Mouse (Mus musculus) embryonic facial prominence, embryonic 11.5 days (tissue): ENCODE measurements around the gene Ppox. TPM values are rescaled to one million over a fixed set of nuclear protein-coding genes. Genes with fewer than 3 reads are reported as not detected.

Experiments used
- ATAC-seq: fragments of 200-750 bp; cut with Nextera tagmentation; replicated peaks from 2 replicates; pipeline ENCODE4 v1.8.0; 2017; ENCODE audit warnings: low read depth; ENCODE audit not compliant: insufficient number of reproducible peaks, low FRiP score, low TSS enrichment
- DNase-seq: peaks from one replicate; pipeline ENCODE4 v3.0.0-alpha.2; 2015; ENCODE audit warnings: low spot score
- H3K27ac ChIP-seq: fragments of 300-500 bp; sonication (generic); replicated peaks from 2 replicates; pipeline ENCODE4 v1.5.1; 2014; ENCODE audit warnings: mild to moderate bottlenecking, low read depth, low read length, control low read depth
- H3K27me3 ChIP-seq: fragments of 300-500 bp; sonication (generic); 2 replicates; pipeline ENCODE4 v1.6.1; 2014; ENCODE audit warnings: mild to moderate bottlenecking, low read length, moderate library complexity, mixed read lengths; ENCODE audit not compliant: control insufficient read depth, insufficient read depth
- H3K36me3 ChIP-seq: fragments of 300-500 bp; sonication (generic); replicated peaks from 2 replicates; pipeline ENCODE4 v1.6.1; 2014; ENCODE audit warnings: low read depth, mild to moderate bottlenecking, low read length, moderate library complexity, mixed read lengths; ENCODE audit not compliant: control insufficient read depth, insufficient read depth
- H3K4me1 ChIP-seq: fragments of 300-500 bp; sonication (generic); 2 replicates; pipeline ENCODE4 v1.6.1; 2014; ENCODE audit warnings: low read length, mixed read lengths; ENCODE audit not compliant: control insufficient read depth, insufficient read depth
- H3K4me2 ChIP-seq: fragments of 300-500 bp; sonication (generic); 2 replicates; pipeline ENCODE4 v1.6.1; 2014; ENCODE audit warnings: low read depth, mild to moderate bottlenecking, control low read depth, low read length, moderate library complexity
- H3K4me3 ChIP-seq: fragments of 300-500 bp; sonication (generic); 2 replicates; pipeline ENCODE4 v1.5.1; 2014; ENCODE audit warnings: low read depth, low read length, control low read depth
- H3K9ac ChIP-seq: fragments of 300-500 bp; sonication (generic); replicated peaks from 2 replicates; pipeline ENCODE4 v1.6.1; 2014; ENCODE audit warnings: mild to moderate bottlenecking, control low read depth, low read length
- H3K9me3 ChIP-seq: fragments of 300-500 bp; sonication (generic); replicated peaks from 2 replicates; pipeline ENCODE4 v1.6.1; 2016; ENCODE audit warnings: mild to moderate bottlenecking, low read length, inconsistent platforms, mixed read lengths; ENCODE audit not compliant: control insufficient read depth
- WGBS: fragments of 180-500 bp; shearing (Covaris S2); extraction: QIAGEN DNeasy Blood & Tissue Kit; methylation state at CpG from one replicate; pipeline ENCODE4 v1.1.7; 2014; 5-methylcytosine and 5-hydroxymethylcytosine counted together
- polyA plus RNA-seq: library from polyadenylated mRNA; unstranded; fragments of >200 nt; fragmentation: Nextera tagmentation; extraction: Ambion mirVana; gene quantifications from 2 replicates; pipeline ENCODE4 v1.2.1, GENCODE M21; 2014

The Ppox gene
- polyA plus RNA-seq, 1 experiment from 2014 or later, result 58.3 TPM

- peaks cover 15% of the 10 kb centered on the region; the same call in 1 of the 2 replicates for H3K36me3 ChIP-seq
Observed at GRCm38 (mm10) chr1:171232800-171233730, 47.9 kb downstream of the Ppox start.

GRCm38 (mm10) chr1:171232348-171232747, 48.6 kb downstream of the Ppox start:
- H3K9me3 ChIP-seq, result no peaks in the 10 kb centered on the region
- peaks cover 13% of the 10 kb centered on the region; the same call in 1 of the 2 replicates for H3K36me3 ChIP-seq
- no peak overlapping the region for H3K27ac ChIP-seq
- ATAC-seq (no peak), DNase-seq (no peak)
- H3K27me3 ChIP-seq, result no peaks in the 10 kb centered on the region
- WGBS, result 87% methylated on average over 5 of the region's 5 CpGs
- H3K4me2 ChIP-seq, result no peak overlapping the region
- H3K9ac ChIP-seq, result no peak overlapping the region
- no peaks in the 10 kb centered on the region for H3K4me1 ChIP-seq
- H3K4me3 ChIP-seq, result no peak overlapping the region

More at GRCm38 (mm10) chr1:171232800-171233730, 47.9 kb downstream of the Ppox start:
- Histone ChIP-seq H3K27ac (no peak overlapping the region), H3K4me1 (no peaks in the 10 kb centered on the region), H3K27me3 (no peaks in the 10 kb centered on the region), H3K9me3 (no peaks in the 10 kb centered on the region), H3K4me2 (no peak overlapping the region), H3K4me3 (no peak overlapping the region), H3K9ac (no peak overlapping the region)
- WGBS, result 89% methylated on average over 12 of the region's 12 CpGs
- no peak for DNase-seq
- ATAC-seq, result no peak

DNA sequence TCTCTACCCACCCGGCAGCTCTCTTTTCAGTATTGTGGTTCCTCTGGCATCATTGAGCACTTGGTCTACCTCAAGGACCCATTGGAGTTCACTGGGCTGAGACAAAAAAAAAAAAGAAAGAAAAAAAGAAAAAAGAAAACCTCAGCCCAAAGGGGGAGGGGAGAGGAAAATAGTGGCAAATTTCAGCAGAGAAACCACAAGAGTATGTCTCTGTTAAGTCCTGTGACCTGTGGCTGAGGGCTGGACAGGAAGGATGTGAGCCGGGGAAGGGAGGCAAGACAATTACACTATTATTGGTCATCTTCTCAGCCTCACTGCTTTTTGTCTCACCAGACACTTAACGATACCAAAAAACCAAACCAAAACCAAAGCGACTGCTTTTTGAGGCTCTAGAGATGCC, 49.1 kb downstream of the Ppox start:
- Histone ChIP-seq H3K27ac (no peak overlapping the region), H3K27me3 (no peaks in the 10 kb centered on the region), H3K4me1 (no peaks in the 10 kb centered on the region), H3K4me3 (no peak overlapping the region), H3K4me2 (no peak overlapping the region), H3K9ac (no peak overlapping the region), H3K9me3 (no peaks in the 10 kb centered on the region), H3K36me3 (peaks cover 13% of the 10 kb centered on the region; the same call in 1 of the 2 replicates)
- no peak for DNase-seq
- WGBS, result 40% methylated on average over 4 of the region's 4 CpGs
- no peak for ATAC-seq

DNA sequence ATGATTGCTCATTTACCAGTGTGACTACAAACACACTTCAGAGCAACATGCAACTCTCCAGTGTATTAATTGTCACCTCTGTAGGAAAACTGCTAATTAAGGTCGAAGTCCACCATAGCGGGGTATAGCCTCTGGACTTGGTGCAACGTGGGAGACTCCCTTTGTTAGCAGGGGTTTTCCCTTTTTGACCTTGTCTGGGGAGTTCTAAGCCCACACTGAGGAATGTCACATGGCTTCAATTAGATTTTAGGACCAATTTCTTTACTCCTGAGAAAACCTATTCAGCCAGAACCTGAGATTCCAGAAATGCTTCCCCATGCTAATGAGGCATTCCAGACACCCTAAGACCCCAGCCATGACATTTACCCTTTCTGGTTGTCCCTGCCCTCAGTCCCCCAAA, 50.8 kb downstream of the Ppox start:
- DNase-seq (peak; percentile 57), ATAC-seq (no peak)
- no peak overlapping the region for H3K4me2 ChIP-seq
- no peaks in the 10 kb centered on the region for H3K9me3 ChIP-seq
- no peak overlapping the region for H3K9ac ChIP-seq
- H3K27ac ChIP-seq, result no peak overlapping the region
- peaks cover 9% of the 10 kb centered on the region; the same call in 1 of the 2 replicates for H3K36me3 ChIP-seq
- no peaks in the 10 kb centered on the region for H3K4me1 ChIP-seq
- H3K4me3 ChIP-seq, result no peak overlapping the region
- 32% methylated on average over 3 of the region's 3 CpGs for WGBS
- H3K27me3 ChIP-seq, result no peaks in the 10 kb centered on the region

- Histone ChIP-seq H3K4me3 (no peak overlapping the region), H3K27ac (no peak overlapping the region), H3K4me2 (no peak overlapping the region), H3K9me3 (no peaks in the 10 kb centered on the region), H3K4me1 (no peaks in the 10 kb centered on the region), H3K36me3 (peaks cover 4% of the 10 kb centered on the region; the same call in 1 of the 2 replicates), H3K27me3 (no peaks in the 10 kb centered on the region), H3K9ac (no peak overlapping the region)
- DNase-seq (peak; percentile 25), ATAC-seq (no peak)
- whole genome bisulfite sequencing, result 39% methylated on average over 6 of the region's 6 CpGs
Observed at GRCm38 (mm10) chr1:171229750-171230149, 51.2 kb downstream of the Ppox start.

DNA sequence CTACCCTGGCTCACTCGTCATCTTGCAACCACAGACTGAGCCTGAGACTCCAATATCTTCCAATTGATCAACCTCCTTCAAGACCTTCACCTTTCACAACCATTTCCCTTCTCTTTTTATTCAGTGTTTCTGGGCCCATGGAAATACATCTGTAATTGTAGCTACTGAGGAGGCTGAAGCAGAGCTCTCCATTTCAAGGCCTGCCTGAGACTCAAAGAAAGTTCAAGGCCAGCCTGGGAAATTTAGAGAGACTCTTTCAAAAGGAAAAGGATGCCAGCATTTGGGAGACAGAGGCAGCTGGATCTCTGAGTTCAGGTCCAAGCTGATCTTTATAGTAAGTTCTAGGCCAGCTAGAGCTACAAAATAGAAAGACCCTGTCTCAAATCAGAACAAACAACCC, 53.1 kb downstream of the Ppox start:
- no peaks in the 10 kb centered on the region for H3K4me1 ChIP-seq
- no peak overlapping the region for H3K9ac ChIP-seq
- no peak for ATAC-seq
- no peak overlapping the region for H3K4me3 ChIP-seq
- H3K4me2 ChIP-seq, result no peak overlapping the region
- H3K27ac ChIP-seq, result no peak overlapping the region
- WGBS, result 93% methylated on average over 1 of the region's 1 CpGs
- H3K36me3 ChIP-seq, result no peaks in the 10 kb centered on the region
- no peaks in the 10 kb centered on the region for H3K9me3 ChIP-seq
- DNase-seq, result no peak
- no peaks in the 10 kb centered on the region for H3K27me3 ChIP-seq

DNA sequence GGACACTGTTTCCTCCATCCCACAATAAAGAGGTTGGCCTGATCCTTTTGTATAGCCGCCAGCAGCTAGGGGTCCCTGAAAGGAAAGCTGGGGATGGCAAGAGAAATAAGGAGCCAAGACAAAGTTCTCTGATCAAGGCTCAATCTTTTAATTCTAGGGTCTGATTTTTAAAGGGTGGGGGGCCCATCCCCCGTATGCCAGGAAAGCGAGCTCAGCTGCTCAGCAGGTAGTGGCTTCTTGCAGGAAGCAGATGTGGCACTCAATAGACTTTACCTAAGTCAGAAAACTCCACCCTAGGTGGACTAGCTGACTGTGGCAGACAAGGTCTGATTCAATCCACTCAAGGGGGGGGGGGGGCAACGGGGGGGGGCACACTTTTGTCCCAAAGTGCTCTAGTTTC, 54.2 kb downstream of the Ppox start:
- no peak for ATAC-seq
- no peak for DNase-seq
- Histone ChIP-seq H3K4me2 (no peak overlapping the region), H3K36me3 (no peaks in the 10 kb centered on the region), H3K9me3 (no peaks in the 10 kb centered on the region), H3K4me3 (no peak overlapping the region), H3K9ac (no peak overlapping the region), H3K27me3 (no peaks in the 10 kb centered on the region), H3K27ac (no peak overlapping the region), H3K4me1 (no peaks in the 10 kb centered on the region)
- 49% methylated on average over 4 of the region's 4 CpGs for WGBS
